Mouse (Mus musculus) adrenal gland, postnatal 10 days (tissue): ENCODE data around the gene Kdm8. TPM values are rescaled to one million over a fixed set of nuclear protein-coding genes. Genes with fewer than 3 reads are reported as not detected.

Experiments
- DNase-seq: peaks from one replicate; pipeline ENCODE4 v3.0.0; 2021; ENCODE audit warnings: mixed read lengths
- total RNA-seq, 2 experiments: library from RNA; stranded (reverse); gene quantifications; 2 replicates each; pipeline ENCODE4 v1.2.3; 2021

Kdm8 gene
- total RNA-seq, 2 experiments from 2014 or later, result 3.2 to 4.8 TPM

DNA sequence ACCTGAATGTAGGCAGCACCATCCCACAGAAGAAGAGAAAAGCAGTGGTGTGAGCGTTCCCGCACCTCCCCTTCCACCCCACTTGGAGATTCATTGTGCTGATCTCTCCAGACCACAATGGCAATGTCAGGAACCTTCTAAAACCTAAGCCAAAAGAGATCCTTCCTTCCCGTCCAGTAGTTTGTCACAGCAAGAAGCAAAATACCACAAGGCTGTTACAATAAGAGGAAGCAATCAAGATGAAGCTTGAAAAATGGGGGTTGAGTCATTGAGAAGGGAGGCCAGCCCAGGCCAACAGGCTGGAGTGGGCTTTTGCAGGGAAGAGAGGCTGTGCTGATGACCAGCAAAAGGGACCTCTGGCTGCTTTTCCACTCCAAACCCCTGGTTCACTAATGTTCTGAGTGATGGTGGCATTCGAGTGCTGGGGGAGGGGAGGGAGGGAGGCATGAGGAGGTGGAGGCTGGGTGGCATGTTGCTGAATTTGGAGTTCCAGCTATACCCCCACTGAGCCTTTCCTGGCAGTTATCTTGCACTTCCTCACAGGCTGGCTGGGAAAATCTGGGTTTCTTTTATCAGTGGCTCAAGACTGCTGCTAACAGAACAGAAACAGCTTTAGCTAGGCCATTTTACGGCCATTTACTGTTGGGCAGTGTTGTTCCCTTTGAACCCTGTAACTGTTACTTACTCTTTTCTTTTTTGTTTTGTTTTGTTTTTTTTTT, 59.1 kb downstream of the Kdm8 start:
- DNase-seq, result no peak

- DNase-seq, result no peak
These were observed 60.1 kb downstream of the Kdm8 start for GRCm38 (mm10) chr7:125504618-125505017.

DNA sequence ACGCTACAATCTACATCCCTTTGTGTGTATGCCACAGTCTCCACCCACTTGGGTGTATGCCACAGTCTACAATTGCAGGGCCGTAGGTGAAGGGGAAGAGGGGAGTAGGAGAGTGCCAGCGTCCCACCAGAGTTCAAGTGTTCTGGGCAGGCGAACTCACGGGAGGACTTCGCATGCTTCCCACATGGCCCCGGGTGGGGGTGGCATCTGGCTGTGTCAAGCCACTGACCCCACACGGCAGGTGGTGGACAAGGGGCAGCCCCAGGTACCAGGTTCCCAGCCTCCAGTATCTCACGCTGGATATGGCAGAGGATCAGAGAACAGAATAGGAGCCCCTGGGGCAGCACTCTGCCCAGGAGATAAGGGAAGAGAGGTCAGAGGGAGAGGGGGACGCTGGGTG, 61.1 kb downstream of the Kdm8 start:
- no peak for DNase-seq

GRCm38 (mm10) chr7:125507279-125507678, 62.8 kb downstream of the Kdm8 start:
- DNase-seq, result no peak

DNA sequence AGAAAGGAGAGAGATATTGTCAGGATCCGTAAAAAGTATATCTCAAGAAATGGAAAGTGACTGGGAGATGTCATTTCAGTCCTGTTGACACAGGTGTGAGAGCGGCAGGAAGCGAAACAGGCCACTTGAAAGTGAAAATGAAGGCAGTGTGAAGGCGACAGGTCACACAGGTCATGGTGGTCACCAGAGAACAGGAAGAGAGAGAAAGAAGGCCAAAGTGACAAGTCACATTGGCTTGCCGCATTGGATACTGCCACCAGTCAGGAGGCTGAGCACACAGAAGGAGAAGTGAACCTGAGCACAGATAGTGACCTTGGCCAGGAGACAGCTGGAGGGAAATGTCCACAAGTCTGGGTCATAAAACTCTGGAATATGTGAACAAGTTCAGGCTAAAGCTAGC, 67.0 kb downstream of the Kdm8 start:
- no peak for DNase-seq

- DNase-seq, result no peak
These were observed 67.4 kb downstream of the Kdm8 start for GRCm38 (mm10) chr7:125511852-125512251.

Other genes with a start within 250 kb of the Kdm8 start
- gene Nsmce1, start 46.9 kb downstream of the Kdm8 start, total RNA-seq, result 10 to 100 TPM; 42.2 to 46.4 TPM
- gene Il4ra, start 107.4 kb downstream of the Kdm8 start, total RNA-seq, result 10 to 100 TPM; 43.9 to 51.3 TPM
- 1 to 10 TPM; 2.2 to 2.5 TPM for gene Il21r, start 158.8 kb downstream of the Kdm8 start, total RNA-seq